Mouse (Mus musculus): Measurements from ENCODE around the gene Stc2. TPM values are rescaled to one million over a fixed set of nuclear protein-coding genes. Genes with fewer than 3 reads are reported as not detected.

The Stc2 gene
- polyA plus RNA-seq, 1 experiment from 2014 or later, result 0.46 TPM

DNA sequence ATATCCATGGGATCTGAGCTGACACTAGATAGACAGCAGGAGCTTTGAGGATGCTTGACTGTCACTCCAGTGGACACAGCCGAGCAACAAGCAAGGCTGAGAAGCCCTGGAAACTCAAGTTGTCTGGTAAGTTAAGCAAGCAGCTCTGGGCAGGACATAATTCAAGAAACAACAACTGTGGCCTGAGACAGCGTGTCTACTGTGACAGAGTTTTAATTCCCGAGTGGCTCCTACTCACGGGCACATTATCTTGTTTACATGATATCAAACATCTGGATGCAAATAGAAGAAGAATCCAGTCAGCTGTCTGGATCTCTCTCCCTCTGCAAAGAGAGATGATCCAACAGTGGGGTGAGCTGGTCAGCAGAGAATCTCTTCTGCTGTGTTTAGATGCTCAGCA is 19.0 kb upstream of the Stc2 start:
- Histone ChIP-seq H3K9ac (ENCODE audit: low read length) (no peak overlapping the region), H3K27ac (ENCODE audit: low read depth, low read length) (no peak overlapping the region), H3K4me1 (ENCODE audit: control insufficient read depth, insufficient read depth, low read length) (no peaks in the 10 kb centered on the region), H3K9me3 (ENCODE audit: control insufficient read depth, low read length) (no peaks in the 10 kb centered on the region), H3K27me3 (ENCODE audit: control insufficient read depth, insufficient read depth, low read length) (no peaks in the 10 kb centered on the region), H3K36me3 (ENCODE audit: control insufficient read depth, insufficient read depth, low read length) (no peaks in the 10 kb centered on the region), H3K4me2 (no peak overlapping the region), H3K4me3 (ENCODE audit: low read depth, low read length) (no peak overlapping the region)
- WGBS, result 85% methylated on average over 4 of the region's 4 CpGs
- peak; percentile 79 for DNase-seq (ENCODE audit: low spot score, missing footprints)
- no peak for ATAC-seq (ENCODE audit: low FRiP score)

- no peaks in the 10 kb centered on the region for H3K9me3 ChIP-seq (ENCODE audit: control insufficient read depth, low read length)
- no peak for ATAC-seq (ENCODE audit: low FRiP score)
- no peak overlapping the region for H3K4me2 ChIP-seq
- H3K9ac ChIP-seq (ENCODE audit: low read length), result no peak overlapping the region
- no peak overlapping the region for H3K27ac ChIP-seq (ENCODE audit: low read depth, low read length)
- H3K36me3 ChIP-seq (ENCODE audit: control insufficient read depth, insufficient read depth, low read length), result no peaks in the 10 kb centered on the region
- 98% methylated on average over 5 of the region's 5 CpGs for WGBS
- peak; percentile 21 for DNase-seq (ENCODE audit: low spot score, missing footprints)
- no peaks in the 10 kb centered on the region for H3K4me1 ChIP-seq (ENCODE audit: control insufficient read depth, insufficient read depth, low read length)
- no peak overlapping the region for H3K4me3 ChIP-seq (ENCODE audit: low read depth, low read length)
- H3K27me3 ChIP-seq (ENCODE audit: control insufficient read depth, insufficient read depth, low read length), result no peaks in the 10 kb centered on the region
Measured at GRCm38 (mm10) chr11:31387526-31387925, 17.7 kb upstream of the Stc2 start.

DNA sequence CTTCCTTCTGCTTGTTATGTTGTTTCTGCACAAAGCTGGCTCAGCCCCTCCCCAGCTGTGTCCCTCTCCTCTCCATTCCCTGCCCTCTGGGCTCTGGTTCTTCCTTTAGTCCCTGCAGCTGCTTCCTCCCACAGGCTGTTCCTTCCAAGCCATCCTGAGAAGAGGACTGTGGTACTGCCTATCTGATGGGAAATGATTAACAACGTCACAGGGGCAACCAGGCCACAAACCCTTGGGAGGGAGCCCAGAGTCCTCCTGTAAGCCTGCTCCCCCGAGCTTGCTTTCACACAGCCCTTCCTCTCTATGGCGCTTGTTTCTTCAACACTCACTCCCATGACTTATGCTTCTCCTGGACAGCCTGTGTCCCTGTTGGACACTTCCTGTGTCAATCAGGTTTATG is 16.7 kb upstream of the Stc2 start:
- 87% methylated on average over 3 of the region's 3 CpGs for WGBS

GRCm38 (mm10) chr11:31383968-31384367 is 14.1 kb upstream of the Stc2 start:
- H3K4me1 ChIP-seq (ENCODE audit: control insufficient read depth, insufficient read depth, low read length), result no peaks in the 10 kb centered on the region
- DNase-seq (ENCODE audit: low spot score, missing footprints), result peak; percentile 26
- ATAC-seq (ENCODE audit: low FRiP score), result no peak

More for the DNA sequence above, 16.7 kb upstream of the Stc2 start:
- Histone ChIP-seq H3K27me3 (ENCODE audit: control insufficient read depth, insufficient read depth, low read length) (no peaks in the 10 kb centered on the region), H3K9me3 (ENCODE audit: control insufficient read depth, low read length) (no peaks in the 10 kb centered on the region), H3K36me3 (ENCODE audit: control insufficient read depth, insufficient read depth, low read length) (no peaks in the 10 kb centered on the region), H3K27ac (ENCODE audit: low read depth, low read length) (no peak overlapping the region), H3K4me2 (no peak overlapping the region), H3K4me3 (ENCODE audit: low read depth, low read length) (no peak overlapping the region), H3K4me1 (ENCODE audit: control insufficient read depth, insufficient read depth, low read length) (no peaks in the 10 kb centered on the region), H3K9ac (ENCODE audit: low read length) (no peak overlapping the region)
- DNase-seq (ENCODE audit: low spot score, missing footprints), result peak; percentile 31
- ATAC-seq (ENCODE audit: low FRiP score), result no peak

DNA sequence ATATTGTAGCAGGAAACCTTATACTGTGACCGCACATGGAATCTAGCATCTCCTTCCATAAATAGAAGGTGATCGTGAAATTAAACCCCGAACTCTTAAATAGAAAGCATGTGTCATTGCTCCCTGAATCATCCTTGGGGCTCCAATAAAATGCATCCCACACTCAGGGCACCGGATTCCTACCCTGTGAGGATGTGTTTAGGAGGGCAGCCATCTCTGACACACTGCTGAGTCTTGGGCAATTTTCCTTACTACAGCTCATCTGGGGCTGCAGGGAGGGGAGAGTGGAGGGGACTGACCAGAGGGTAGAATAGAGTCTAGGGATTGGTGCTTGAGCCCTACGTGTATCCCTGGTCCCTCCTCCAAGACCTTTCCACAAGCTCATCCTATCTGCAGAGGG is 12.3 kb upstream of the Stc2 start:
- H3K4me1 ChIP-seq (ENCODE audit: control insufficient read depth, insufficient read depth, low read length), result no peaks in the 10 kb centered on the region
- no peak overlapping the region for H3K27ac ChIP-seq (ENCODE audit: low read depth, low read length)
- no peaks in the 10 kb centered on the region for H3K36me3 ChIP-seq (ENCODE audit: control insufficient read depth, insufficient read depth, low read length)
- H3K4me2 ChIP-seq, result no peak overlapping the region
- no peak for ATAC-seq (ENCODE audit: low FRiP score)
- no peaks in the 10 kb centered on the region for H3K9me3 ChIP-seq (ENCODE audit: control insufficient read depth, low read length)
- no peak overlapping the region for H3K4me3 ChIP-seq (ENCODE audit: low read depth, low read length)
- 78% methylated on average over 5 of the region's 5 CpGs for WGBS
- H3K9ac ChIP-seq (ENCODE audit: low read length), result no peak overlapping the region
- no peaks in the 10 kb centered on the region for H3K27me3 ChIP-seq (ENCODE audit: control insufficient read depth, insufficient read depth, low read length)
- DNase-seq (ENCODE audit: low spot score, missing footprints), result no peak

More at GRCm38 (mm10) chr11:31383968-31384367, 14.1 kb upstream of the Stc2 start:
- no peaks in the 10 kb centered on the region for H3K27me3 ChIP-seq (ENCODE audit: control insufficient read depth, insufficient read depth, low read length)
- H3K9me3 ChIP-seq (ENCODE audit: control insufficient read depth, low read length), result no peaks in the 10 kb centered on the region
- no peak overlapping the region for H3K4me2 ChIP-seq
- WGBS, result 91% methylated on average over 2 of the region's 2 CpGs
- H3K27ac ChIP-seq (ENCODE audit: low read depth, low read length), result no peak overlapping the region
- H3K4me3 ChIP-seq (ENCODE audit: low read depth, low read length), result no peak overlapping the region
- H3K9ac ChIP-seq (ENCODE audit: low read length), result no peak overlapping the region
- H3K36me3 ChIP-seq (ENCODE audit: control insufficient read depth, insufficient read depth, low read length), result no peaks in the 10 kb centered on the region

GRCm38 (mm10) chr11:31373438-31373837 is 3.6 kb upstream of the Stc2 start:
- ATAC-seq (ENCODE audit: low FRiP score), result no peak
- Histone ChIP-seq H3K4me3 (ENCODE audit: low read depth, low read length) (no peak overlapping the region), H3K9ac (ENCODE audit: low read length) (no peak overlapping the region), H3K4me2 (no peak overlapping the region), H3K9me3 (ENCODE audit: control insufficient read depth, low read length) (no peaks in the 10 kb centered on the region), H3K36me3 (ENCODE audit: control insufficient read depth, insufficient read depth, low read length) (no peaks in the 10 kb centered on the region), H3K27me3 (ENCODE audit: control insufficient read depth, insufficient read depth, low read length) (peaks cover 24% of the 10 kb centered on the region), H3K4me1 (ENCODE audit: control insufficient read depth, insufficient read depth, low read length) (peaks cover 14% of the 10 kb centered on the region), H3K27ac (ENCODE audit: low read depth, low read length) (no peak overlapping the region)
- DNase-seq (ENCODE audit: low spot score, missing footprints), result peak; percentile 86
- 67% methylated on average over 7 of the region's 7 CpGs for WGBS

GRCm38 (mm10) chr11:31372206-31372605 is 2.3 kb upstream of the Stc2 start:
- Histone ChIP-seq H3K9ac (ENCODE audit: low read length) (no peak overlapping the region), H3K4me2 (no peak overlapping the region), H3K4me3 (ENCODE audit: low read depth, low read length) (no peak overlapping the region), H3K36me3 (ENCODE audit: control insufficient read depth, insufficient read depth, low read length) (no peaks in the 10 kb centered on the region), H3K4me1 (ENCODE audit: control insufficient read depth, insufficient read depth, low read length) (peaks cover 18% of the 10 kb centered on the region), H3K27me3 (ENCODE audit: control insufficient read depth, insufficient read depth, low read length) (peaks cover 29% of the 10 kb centered on the region), H3K9me3 (ENCODE audit: control insufficient read depth, low read length) (no peaks in the 10 kb centered on the region), H3K27ac (ENCODE audit: low read depth, low read length) (no peak overlapping the region)
- 80% methylated on average over 4 of the region's 4 CpGs for WGBS
- DNase-seq (ENCODE audit: low spot score, missing footprints) (no peak), ATAC-seq (ENCODE audit: low FRiP score) (no peak)

DNA sequence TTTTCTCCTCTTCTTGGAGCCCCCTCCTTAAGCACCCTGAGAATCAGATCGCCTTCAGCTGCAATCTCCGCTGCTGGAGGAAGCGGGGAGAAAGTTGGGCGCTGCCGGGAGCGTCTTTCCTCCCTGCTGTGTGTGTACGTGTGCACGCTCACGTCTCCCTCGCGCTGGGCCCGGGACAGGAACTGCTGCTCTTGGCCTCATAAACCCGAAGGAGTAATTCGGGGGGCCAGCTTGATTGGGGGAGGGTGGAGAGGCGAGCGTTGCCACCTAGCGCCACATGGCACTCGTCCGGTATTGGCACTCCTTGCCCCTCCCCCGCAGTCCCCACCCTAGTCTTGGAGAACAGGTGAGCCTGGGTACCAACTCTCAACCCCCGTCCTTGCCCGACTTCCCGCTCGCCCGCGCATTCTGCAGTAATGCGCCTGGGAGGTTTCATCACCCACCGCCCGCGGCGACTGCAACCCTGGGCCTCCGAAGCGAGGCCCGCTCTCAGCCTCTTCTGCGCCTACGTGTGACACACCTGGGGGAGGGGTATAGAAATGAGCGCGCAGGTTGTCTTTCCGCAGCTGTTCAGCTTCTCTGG is 1.5 kb upstream of the Stc2 start:
- Histone ChIP-seq H3K27ac (ENCODE audit: low read depth, low read length) (no peak overlapping the region), H3K36me3 (ENCODE audit: control insufficient read depth, insufficient read depth, low read length) (no peaks in the 10 kb centered on the region), H3K4me2 (peak overlapping the region; percentile 98), H3K4me3 (ENCODE audit: low read depth, low read length) (peak overlapping the region; percentile 28), H3K9ac (ENCODE audit: low read length) (no peak overlapping the region), H3K4me1 (ENCODE audit: control insufficient read depth, insufficient read depth, low read length) (peaks cover 18% of the 10 kb centered on the region), H3K9me3 (ENCODE audit: control insufficient read depth, low read length) (no peaks in the 10 kb centered on the region), H3K27me3 (ENCODE audit: control insufficient read depth, insufficient read depth, low read length) (peaks cover 29% of the 10 kb centered on the region)
- ATAC-seq (ENCODE audit: low FRiP score) (0 out of 2 replicates have a peak, but pooled peaks have one; percentile 4), DNase-seq (ENCODE audit: low spot score, missing footprints) (peak; percentile 89)
- WGBS, result under 1% methylated on average over 39 of the region's 39 CpGs

DNA sequence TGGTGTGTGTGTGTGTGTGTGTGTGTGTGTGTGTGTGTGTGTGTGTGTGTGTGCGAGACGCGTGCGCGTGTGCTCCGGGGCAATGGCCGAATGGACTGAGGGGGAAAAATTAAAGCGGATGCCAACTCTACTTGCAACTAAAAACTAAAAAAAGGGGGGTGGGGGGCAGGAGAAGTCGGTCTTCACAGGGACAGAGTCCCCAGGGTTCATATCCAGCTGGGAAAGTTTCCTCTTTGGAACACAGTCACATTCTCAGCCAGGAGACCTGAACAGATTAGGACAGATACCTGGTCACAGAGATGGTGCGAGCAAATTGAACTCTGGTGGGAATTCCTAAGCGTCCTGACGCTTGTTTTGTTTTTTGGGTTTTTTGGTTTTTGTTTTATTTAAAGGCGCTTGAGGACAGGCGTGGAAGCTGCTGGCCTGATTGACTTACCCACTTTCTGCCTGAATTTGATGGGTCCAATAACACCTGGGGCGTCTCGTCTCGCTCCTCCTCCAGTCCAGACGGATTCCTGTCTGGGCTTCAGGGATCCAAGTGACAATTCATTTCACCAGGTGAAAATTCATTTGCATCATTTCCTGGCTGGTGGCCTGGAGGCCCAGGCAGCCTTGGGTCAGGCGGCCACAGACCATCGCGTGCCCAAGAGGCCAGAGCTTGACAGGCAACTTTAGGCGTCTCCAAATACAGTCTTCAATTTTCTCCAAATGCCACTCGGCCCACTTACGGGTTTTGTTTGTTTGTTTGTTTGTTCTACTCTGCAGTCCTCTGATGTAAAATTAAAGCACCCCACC is 759 bp upstream of the Stc2 start:
- Histone ChIP-seq H3K9ac (ENCODE audit: low read length) (no peak overlapping the region), H3K4me2 (peak overlapping the region; percentile 98), H3K27me3 (ENCODE audit: control insufficient read depth, insufficient read depth, low read length) (peaks cover 29% of the 10 kb centered on the region), H3K4me1 (ENCODE audit: control insufficient read depth, insufficient read depth, low read length) (peaks cover 18% of the 10 kb centered on the region), H3K36me3 (ENCODE audit: control insufficient read depth, insufficient read depth, low read length) (no peaks in the 10 kb centered on the region), H3K4me3 (ENCODE audit: low read depth, low read length) (peak overlapping the region; percentile 56), H3K9me3 (ENCODE audit: control insufficient read depth, low read length) (no peaks in the 10 kb centered on the region), H3K27ac (ENCODE audit: low read depth, low read length) (no peak overlapping the region)
- ATAC-seq (ENCODE audit: low FRiP score), result peak; percentile 28
- peak; percentile 87 for DNase-seq (ENCODE audit: low spot score, missing footprints)
- WGBS, result 3% methylated on average over 24 of the region's 24 CpGs

Data from midbrain, embryonic 11.5 days (tissue).